Comparison of ENCODE assay signal across 16 mouse cellular contexts in the genomic region with DNA sequence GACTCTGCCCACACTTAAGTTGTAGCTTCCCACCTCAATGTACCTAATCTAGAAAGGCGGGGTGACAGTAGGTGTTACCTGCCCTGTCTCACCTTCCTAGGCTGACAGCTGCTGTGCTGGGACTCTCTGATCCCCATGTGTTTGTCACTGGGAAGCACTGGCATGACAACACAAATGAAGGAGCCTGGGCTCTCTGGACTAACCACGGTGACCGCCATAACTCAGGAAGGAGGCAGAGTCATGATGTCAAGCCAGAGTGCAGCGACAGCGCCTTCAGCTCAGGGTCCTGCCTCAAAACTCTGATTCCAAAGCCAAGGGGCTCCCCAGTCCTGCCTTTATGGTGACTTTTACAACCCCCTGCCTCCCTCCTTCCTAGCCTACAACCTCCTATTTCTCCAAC.
"Had no signal": no experiment of that assay in that cellular context is flagged by ENCODE, and none has a peak within 500 bp of the region (broad histone marks: within the 10 kb centered on the region; RNA-seq: fewer than 3 reads in every experiment).

No protein-coding gene starts in this region.

- ATAC-seq: intestine, embryonic 15.5 days; midbrain, embryonic 15.5 days had no signal

- H3K4me1 ChIP-seq: intestine, embryonic 15.5 days; limb, embryonic 10.5 days; neural tube, embryonic 12.5 days had no signal

- H3K9me3 ChIP-seq: intestine, embryonic 15.5 days; limb, embryonic 10.5 days; midbrain, embryonic 15.5 days; neural tube, embryonic 12.5 days had no signal

- H3K4me2 ChIP-seq: intestine, embryonic 15.5 days; lung, embryonic 14.5 days; midbrain, embryonic 11.5 days; midbrain, embryonic 15.5 days; neural tube, embryonic 12.5 days had no signal

- H3K9ac ChIP-seq: intestine, embryonic 15.5 days; liver, embryonic 14.5 days; lung, embryonic 14.5 days; midbrain, embryonic 15.5 days; neural tube, embryonic 12.5 days had no signal

- H3K4me3 ChIP-seq: intestine, embryonic 15.5 days; limb, embryonic 10.5 days; midbrain, embryonic 15.5 days; neural tube, embryonic 12.5 days had no signal

- H3K27me3 ChIP-seq: intestine, embryonic 15.5 days; midbrain, embryonic 15.5 days; neural tube, embryonic 12.5 days had no signal

- DNase-seq: kidney, adult 8-10 months; kidney, postnatal 25 days; lung, embryonic 14.5 days; lung, postnatal 10 days; lung, postnatal 4 days; retina, postnatal 1 day; right cerebral cortex, postnatal 4 days; spleen, adult 18-20 months; thymus, adult 2 months; thymus, postnatal 4 days had no signal

- H3K36me3 ChIP-seq: intestine, embryonic 15.5 days; limb, embryonic 10.5 days; midbrain, embryonic 15.5 days; neural tube, embryonic 12.5 days had no signal

- H3K27ac ChIP-seq: intestine, embryonic 15.5 days; limb, embryonic 10.5 days; liver, embryonic 14.5 days; midbrain, embryonic 15.5 days; neural tube, embryonic 12.5 days had no signal
